Mouse (Mus musculus) thymus, adult 2 months (tissue): ENCODE results near the gene Endou.

Experiments used
- CTCF ChIP-seq: fragments of 200-500 bp; IDR thresholded peaks from 2 replicates; pipeline ENCODE4 v1.5.1; 2012; ENCODE audit warnings: mild to moderate bottlenecking, control low read depth, low read length, moderate library complexity, borderline replicate concordance; ENCODE audit not compliant: control insufficient read depth, poor library complexity, insufficient read depth; ENCODE audit errors: extremely low read depth
- POLR2A ChIP-seq: fragments of 200-500 bp; IDR thresholded peaks from 2 replicates; pipeline ENCODE4 v1.6.1; 2012; ENCODE audit warnings: mild to moderate bottlenecking, low read length, control low read depth, moderate library complexity; ENCODE audit not compliant: control insufficient read depth, poor library complexity, insufficient read depth; ENCODE audit errors: extremely low read depth

- TF ChIP-seq POLR2A (no peak), CTCF (no peak)
Measured at GRCm38 (mm10) chr15:97779576-97779975, 48.4 kb upstream of the Endou start.
